ENCODE assay signal across 22 mouse cellular contexts in the genomic region with DNA sequence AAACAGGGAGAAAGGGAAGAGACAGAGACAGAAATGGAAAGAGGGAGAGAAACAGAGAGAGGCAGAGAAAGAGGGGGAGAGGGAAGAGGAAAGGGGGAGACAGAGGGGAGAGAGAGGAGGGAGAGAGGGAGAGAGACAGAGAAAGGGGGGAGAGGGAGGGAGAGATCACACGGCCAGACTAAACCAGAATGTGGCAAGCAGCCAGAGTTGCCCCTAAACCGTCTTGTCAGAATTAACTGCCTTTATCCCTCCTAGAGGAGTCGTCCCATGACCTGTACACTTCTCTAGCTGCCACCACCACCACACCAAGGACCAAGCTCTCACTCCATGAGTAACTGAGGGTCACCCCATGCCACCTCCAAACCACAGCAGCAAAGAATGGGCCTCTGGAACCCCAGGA.
DNase-seq lines count a peak whose midpoint lies in the region; ATAC-seq and TF ChIP-seq lines count a peak whose summit lies in the region.
"Had no signal": no experiment of that assay in that cellular context is flagged by ENCODE, and none has a peak within 500 bp of the region (broad histone marks: within the 10 kb centered on the region; RNA-seq: fewer than 3 reads in every experiment).

No protein-coding gene starts in this region.

- no peak for TF ChIP-seq CTCF in lung, embryonic 14.5 days (IDR thresholded peaks at IDR 0.05; ENCODE audit: low read depth)
- no peak for TF ChIP-seq CTCF in lung, adult 2 months (IDR thresholded peaks at IDR 0.05; ENCODE audit: insufficient read depth, low read length)
- no peak for TF ChIP-seq CTCF in brain, embryonic 14.5 days (IDR thresholded peaks at IDR 0.05; ENCODE audit: borderline replicate concordance, extremely low read depth, insufficient read depth, insufficient read length)

- DNase-seq in forebrain, embryonic 14.5 days (ENCODE audit: low spot score), result peak; percentile 67
- DNase-seq in lung, embryonic 14.5 days, result peak; percentile 79
- no peak for DNase-seq in lung, adult 2 months
- peak; percentile 55 for DNase-seq in 416B (ENCODE audit: low read depth)
- peak; percentile 82 for DNase-seq in brain, embryonic 14.5 days (ENCODE audit: low read depth)
- DNase-seq: adrenal gland, adult 8-10 months; adrenal gland, postnatal 36 days; B cell, adult 2 months; cerebellum, adult 11 months; cerebellum, adult 8-10 months; cerebellum, postnatal 14 days; gastrocnemius, postnatal 10 days; heart, adult 2 months; heart, postnatal 14 days; kidney, adult 11 months had no signal

- H3K27ac ChIP-seq in forebrain, embryonic 14.5 days (ENCODE audit: low read depth, low read length), result no peak overlapping the region
- no peak overlapping the region; the same call in 1 of the 2 replicates for H3K27ac ChIP-seq in forebrain, embryonic 13.5 days
- H3K27ac ChIP-seq in lung, embryonic 14.5 days (ENCODE audit: low read depth), result no peak overlapping the region
- H3K27ac ChIP-seq: embryonic facial prominence, embryonic 13.5 days; heart, adult 2 months; heart, embryonic 15.5 days had no signal

- TF ChIP-seq POLR2A in lung, adult 2 months (IDR thresholded peaks at IDR 0.05; ENCODE audit: borderline replicate concordance, extremely low read depth, low read depth, low read length), result no peak
- no peak for TF ChIP-seq POLR2A in brain, embryonic 14.5 days (IDR thresholded peaks at IDR 0.05; ENCODE audit: borderline replicate concordance, extremely low read depth, insufficient read depth, insufficient read length, poor library complexity, severe bottlenecking)

- H3K9ac ChIP-seq in forebrain, embryonic 14.5 days (ENCODE audit: low read length), result no peak overlapping the region
- H3K9ac ChIP-seq in forebrain, embryonic 13.5 days, result no peak overlapping the region
- no peak overlapping the region for H3K9ac ChIP-seq in lung, embryonic 14.5 days
- H3K9ac ChIP-seq: embryonic facial prominence, embryonic 13.5 days; heart, embryonic 15.5 days had no signal

- H3K4me2 ChIP-seq in forebrain, embryonic 14.5 days (ENCODE audit: low read length), result no peak overlapping the region
- no peak overlapping the region for H3K4me2 ChIP-seq in forebrain, embryonic 13.5 days
- no peak overlapping the region for H3K4me2 ChIP-seq in lung, embryonic 14.5 days
- H3K4me2 ChIP-seq: embryonic facial prominence, embryonic 13.5 days; heart, embryonic 11.5 days; heart, embryonic 15.5 days had no signal

- peaks cover 22% of the 10 kb centered on the region for H3K4me1 ChIP-seq in forebrain, embryonic 14.5 days (ENCODE audit: control insufficient read depth, insufficient read depth, low read length)
- H3K4me1 ChIP-seq in forebrain, embryonic 13.5 days, result peaks cover 51% of the 10 kb centered on the region
- H3K4me1 ChIP-seq in lung, embryonic 14.5 days (ENCODE audit: insufficient read depth), result peaks cover 5% of the 10 kb centered on the region; the same call in 1 of the 2 replicates
- H3K4me1 ChIP-seq in lung, adult 2 months (ENCODE audit: control insufficient read depth, insufficient read depth, low read length), result no peaks in the 10 kb centered on the region

- H3K9me3 ChIP-seq in forebrain, embryonic 14.5 days (replicated peaks; ENCODE audit: control insufficient read depth, low read length), result no peaks in the 10 kb centered on the region
- no peaks in the 10 kb centered on the region for H3K9me3 ChIP-seq in forebrain, embryonic 13.5 days (replicated peaks)
- no peaks in the 10 kb centered on the region for H3K9me3 ChIP-seq in lung, embryonic 14.5 days (ENCODE audit: low read depth, low read length)
- H3K9me3 ChIP-seq: embryonic facial prominence, embryonic 13.5 days; heart, embryonic 15.5 days had no signal

- no peak for ATAC-seq in forebrain, embryonic 14.5 days
- no peak for ATAC-seq in forebrain, embryonic 13.5 days
- no peak for ATAC-seq in lung, embryonic 14.5 days (ENCODE audit: insufficient read depth)
- ATAC-seq: CD4-positive, CD25-positive, alpha-beta regulatory T cell, adult 4 months; hindbrain, embryonic 16.5 days had no signal

- no peak overlapping the region for H3K4me3 ChIP-seq in forebrain, embryonic 14.5 days (ENCODE audit: low read depth, low read length)
- no peak overlapping the region for H3K4me3 ChIP-seq in forebrain, embryonic 13.5 days
- H3K4me3 ChIP-seq in lung, embryonic 14.5 days (ENCODE audit: low read depth, low read length), result no peak overlapping the region
- no peak overlapping the region for H3K4me3 ChIP-seq in lung, adult 2 months (replicated peaks; ENCODE audit: extremely low read depth, low read depth, low read length)
- H3K4me3 ChIP-seq: embryonic facial prominence, embryonic 13.5 days; heart, adult 2 months; heart, embryonic 15.5 days had no signal

- no peaks in the 10 kb centered on the region for H3K27me3 ChIP-seq in forebrain, embryonic 14.5 days (replicated peaks; ENCODE audit: control insufficient read depth, insufficient read depth, low read length)
- no peaks in the 10 kb centered on the region for H3K27me3 ChIP-seq in forebrain, embryonic 13.5 days
- H3K27me3 ChIP-seq in lung, embryonic 14.5 days (ENCODE audit: insufficient read depth, low read length), result no peaks in the 10 kb centered on the region
- H3K27me3 ChIP-seq: embryonic facial prominence, embryonic 13.5 days had no signal

- no peaks in the 10 kb centered on the region for H3K36me3 ChIP-seq in forebrain, embryonic 14.5 days (ENCODE audit: control insufficient read depth, insufficient read depth, low read length)
- no peaks in the 10 kb centered on the region for H3K36me3 ChIP-seq in forebrain, embryonic 13.5 days (ENCODE audit: poor library complexity, severe bottlenecking)
- no peaks in the 10 kb centered on the region for H3K36me3 ChIP-seq in lung, embryonic 14.5 days (ENCODE audit: insufficient read depth)
- H3K36me3 ChIP-seq: embryonic facial prominence, embryonic 13.5 days; G1E; heart, embryonic 15.5 days had no signal

- 6% methylated on average over 3 of the region's 3 CpGs for WGBS in forebrain, embryonic 14.5 days
- WGBS in forebrain, embryonic 13.5 days, result 6% methylated on average over 3 of the region's 3 CpGs
- WGBS in lung, embryonic 14.5 days, result 20% methylated on average over 3 of the region's 3 CpGs
- WGBS in lung, adult 2 months, result 50% methylated on average over 3 of the region's 3 CpGs
